Mouse (Mus musculus): ENCODE measurements around the gene Plekhg5.

The Plekhg5 gene

GRCm38 (mm10) chr4:152070494-152071396 lies 1.6 kb upstream of the Plekhg5 start:
- DNase-seq, result no peak

GRCm38 (mm10) chr4:152072655-152073054 lies 357 bp downstream of the Plekhg5 start:
- DNase-seq, result no peak

- no peak for DNase-seq
Observed at GRCm38 (mm10) chr4:152073715-152074114, 1.4 kb downstream of the Plekhg5 start.

GRCm38 (mm10) chr4:152074548-152074947 lies 2.2 kb downstream of the Plekhg5 start:
- no peak for DNase-seq

GRCm38 (mm10) chr4:152077191-152077590 lies 4.9 kb downstream of the Plekhg5 start:
- no peak for DNase-seq

- no peak for DNase-seq
Observed at GRCm38 (mm10) chr4:152078105-152078530, 5.8 kb downstream of the Plekhg5 start.

- no peak for DNase-seq
Observed at GRCm38 (mm10) chr4:152079261-152079660, 7.0 kb downstream of the Plekhg5 start.

GRCm38 (mm10) chr4:152079931-152080330 lies 7.6 kb downstream of the Plekhg5 start:
- no peak for DNase-seq

GRCm38 (mm10) chr4:152083611-152084220 lies 11.4 kb downstream of the Plekhg5 start:
- no peak for DNase-seq

GRCm38 (mm10) chr4:152084616-152085015 lies 12.3 kb downstream of the Plekhg5 start:
- no peak for DNase-seq

GRCm38 (mm10) chr4:152086505-152087210 lies 14.4 kb downstream of the Plekhg5 start:
- peak; percentile 57 for DNase-seq

- no peak for DNase-seq
Observed at GRCm38 (mm10) chr4:152087211-152088081, 15.1 kb downstream of the Plekhg5 start.

GRCm38 (mm10) chr4:152088133-152088532 lies 15.8 kb downstream of the Plekhg5 start:
- DNase-seq, result no peak

GRCm38 (mm10) chr4:152088556-152089120 lies 16.3 kb downstream of the Plekhg5 start:
- no peak for DNase-seq

GRCm38 (mm10) chr4:152090191-152090590 lies 17.9 kb downstream of the Plekhg5 start:
- DNase-seq, result no peak

GRCm38 (mm10) chr4:152092751-152093293 lies 20.5 kb downstream of the Plekhg5 start:
- DNase-seq, result no peak

- DNase-seq, result no peak
Observed at GRCm38 (mm10) chr4:152094233-152094632, 21.9 kb downstream of the Plekhg5 start.

- peak; percentile 69 for DNase-seq
Observed at GRCm38 (mm10) chr4:152095937-152096910, 23.9 kb downstream of the Plekhg5 start.

GRCm38 (mm10) chr4:152096927-152097326 lies 24.6 kb downstream of the Plekhg5 start:
- no peak for DNase-seq
